Mouse (Mus musculus): ENCODE measurements around the gene Akap8l. TPM values are rescaled to one million over a fixed set of nuclear protein-coding genes. Genes with fewer than 3 reads are reported as not detected.

Gene Akap8l
- polyA plus RNA-seq, 1 experiment from 2014 or later = 79.0 TPM

GRCm38 (mm10) chr17:32327501-32327900 lies 22.9 kb downstream of the Akap8l start:
- no peak for DNase-seq (ENCODE audit: extremely low spot score, low spot score)
- H3K27me3 ChIP-seq (ENCODE audit: poor library complexity, severe bottlenecking) = no peaks in the 10 kb centered on the region
- no peak overlapping the region for H3K4me3 ChIP-seq
- H3K36me3 ChIP-seq (replicated peaks) = peaks cover 92% of the 10 kb centered on the region
- H3K9me3 ChIP-seq = no peaks in the 10 kb centered on the region
- H3K4me1 ChIP-seq = peaks cover 4% of the 10 kb centered on the region
- no peak overlapping the region for H3K27ac ChIP-seq

- Histone ChIP-seq H3K4me3 (peak overlapping the region; percentile 97; the same call in 1 of the 2 replicates), H3K9me3 (no peaks in the 10 kb centered on the region), H3K36me3 (replicated peaks) (peaks cover 64% of the 10 kb centered on the region), H3K27ac (no peak overlapping the region), H3K4me1 (peaks cover 34% of the 10 kb centered on the region), H3K27me3 (ENCODE audit: poor library complexity, severe bottlenecking) (no peaks in the 10 kb centered on the region)
- WGBS = 88% methylated on average over 1 of the region's 1 CpGs
- DNase-seq (ENCODE audit: extremely low spot score, low spot score) = no peak
Observed at GRCm38 (mm10) chr17:32322809-32323208, 27.6 kb downstream of the Akap8l start.

- WGBS = 32% methylated on average over 6 of the region's 6 CpGs
- Histone ChIP-seq H3K27ac (peak overlapping the region; percentile 95), H3K36me3 (replicated peaks) (peaks cover 65% of the 10 kb centered on the region), H3K9me3 (no peaks in the 10 kb centered on the region), H3K4me3 (peak overlapping the region; percentile 97), H3K27me3 (ENCODE audit: poor library complexity, severe bottlenecking) (no peaks in the 10 kb centered on the region), H3K4me1 (peaks cover 34% of the 10 kb centered on the region)
- no peak for DNase-seq (ENCODE audit: extremely low spot score, low spot score)
Observed at GRCm38 (mm10) chr17:32321836-32322235, 28.6 kb downstream of the Akap8l start.

GRCm38 (mm10) chr17:32321390-32321734 lies 29.0 kb downstream of the Akap8l start:
- Histone ChIP-seq H3K4me1 (peaks cover 34% of the 10 kb centered on the region), H3K27ac (peak overlapping the region; percentile 95), H3K36me3 (replicated peaks) (peaks cover 65% of the 10 kb centered on the region), H3K4me3 (peak overlapping the region; percentile 97), H3K9me3 (no peaks in the 10 kb centered on the region), H3K27me3 (ENCODE audit: poor library complexity, severe bottlenecking) (no peaks in the 10 kb centered on the region)
- WGBS = 0% methylated on average over 23 of the region's 23 CpGs
- no peak for DNase-seq (ENCODE audit: extremely low spot score, low spot score)

GRCm38 (mm10) chr17:32320597-32321389 lies 29.6 kb downstream of the Akap8l start, which contains the start of gene Akap8:
TSS of gene Akap8 (minus strand) at chr17:32321238.
- H3K36me3 ChIP-seq (replicated peaks) = peaks cover 65% of the 10 kb centered on the region
- H3K27me3 ChIP-seq (ENCODE audit: poor library complexity, severe bottlenecking) = no peaks in the 10 kb centered on the region
- WGBS = under 1% methylated on average over 83 of the region's 83 CpGs
- H3K4me3 ChIP-seq = peak within 1 kb of the TSS; percentile 97
- peak; percentile 99 for DNase-seq (ENCODE audit: extremely low spot score, low spot score)
- H3K9me3 ChIP-seq = no peaks in the 10 kb centered on the region
- peak within 1 kb of the TSS; percentile 95 for H3K27ac ChIP-seq
- peaks cover 34% of the 10 kb centered on the region for H3K4me1 ChIP-seq

GRCm38 (mm10) chr17:32319950-32320349 lies 30.5 kb downstream of the Akap8l start:
- Histone ChIP-seq H3K4me1 (peaks cover 34% of the 10 kb centered on the region), H3K9me3 (no peaks in the 10 kb centered on the region), H3K27me3 (ENCODE audit: poor library complexity, severe bottlenecking) (no peaks in the 10 kb centered on the region), H3K36me3 (replicated peaks) (peaks cover 65% of the 10 kb centered on the region), H3K4me3 (peak overlapping the region; percentile 97), H3K27ac (peak overlapping the region; percentile 95)
- DNase-seq (ENCODE audit: extremely low spot score, low spot score) = no peak
- 1% methylated on average over 7 of the region's 7 CpGs for whole genome bisulfite sequencing

GRCm38 (mm10) chr17:32317708-32318107 lies 32.7 kb downstream of the Akap8l start:
- Histone ChIP-seq H3K9me3 (no peaks in the 10 kb centered on the region), H3K36me3 (replicated peaks) (peaks cover 67% of the 10 kb centered on the region), H3K4me1 (peaks cover 31% of the 10 kb centered on the region), H3K27ac (no peak overlapping the region), H3K27me3 (ENCODE audit: poor library complexity, severe bottlenecking) (no peaks in the 10 kb centered on the region), H3K4me3 (no peak overlapping the region)
- no peak for DNase-seq (ENCODE audit: extremely low spot score, low spot score)
- WGBS = 88% methylated on average over 3 of the region's 3 CpGs

GRCm38 (mm10) chr17:32317032-32317431 lies 33.4 kb downstream of the Akap8l start:
- Histone ChIP-seq H3K27ac (no peak overlapping the region), H3K9me3 (no peaks in the 10 kb centered on the region), H3K36me3 (replicated peaks) (peaks cover 74% of the 10 kb centered on the region), H3K27me3 (ENCODE audit: poor library complexity, severe bottlenecking) (no peaks in the 10 kb centered on the region), H3K4me1 (peaks cover 25% of the 10 kb centered on the region), H3K4me3 (no peak overlapping the region)
- 95% methylated on average over 8 of the region's 8 CpGs for WGBS
- no peak for DNase-seq (ENCODE audit: extremely low spot score, low spot score)

- Histone ChIP-seq H3K4me3 (no peak overlapping the region), H3K4me1 (peaks cover 17% of the 10 kb centered on the region), H3K36me3 (replicated peaks) (peaks cover 88% of the 10 kb centered on the region), H3K27ac (no peak overlapping the region), H3K9me3 (no peaks in the 10 kb centered on the region), H3K27me3 (ENCODE audit: poor library complexity, severe bottlenecking) (no peaks in the 10 kb centered on the region)
- WGBS = 98% methylated on average over 5 of the region's 5 CpGs
- no peak for DNase-seq (ENCODE audit: extremely low spot score, low spot score)
Observed at GRCm38 (mm10) chr17:32315560-32315959, 34.8 kb downstream of the Akap8l start.

GRCm38 (mm10) chr17:32313892-32314291 lies 36.5 kb downstream of the Akap8l start:
- WGBS = 86% methylated on average over 5 of the region's 5 CpGs
- Histone ChIP-seq H3K9me3 (no peaks in the 10 kb centered on the region), H3K27ac (no peak overlapping the region), H3K27me3 (ENCODE audit: poor library complexity, severe bottlenecking) (no peaks in the 10 kb centered on the region), H3K4me3 (no peak overlapping the region), H3K36me3 (replicated peaks) (peaks cover 100% of the 10 kb centered on the region), H3K4me1 (peaks cover 6% of the 10 kb centered on the region)
- no peak for DNase-seq (ENCODE audit: extremely low spot score, low spot score)

- Histone ChIP-seq H3K27me3 (ENCODE audit: poor library complexity, severe bottlenecking) (no peaks in the 10 kb centered on the region), H3K27ac (no peak overlapping the region), H3K4me1 (no peaks in the 10 kb centered on the region), H3K36me3 (replicated peaks) (peaks cover 100% of the 10 kb centered on the region), H3K9me3 (no peaks in the 10 kb centered on the region), H3K4me3 (no peak overlapping the region)
- DNase-seq (ENCODE audit: extremely low spot score, low spot score) = no peak
- 97% methylated on average over 8 of the region's 8 CpGs for WGBS
Observed at GRCm38 (mm10) chr17:32312801-32313200, 37.6 kb downstream of the Akap8l start.

GRCm38 (mm10) chr17:32307963-32308362 lies 42.4 kb downstream of the Akap8l start:
- Histone ChIP-seq H3K27me3 (ENCODE audit: poor library complexity, severe bottlenecking) (no peaks in the 10 kb centered on the region), H3K9me3 (no peaks in the 10 kb centered on the region), H3K4me1 (no peaks in the 10 kb centered on the region), H3K36me3 (replicated peaks) (peaks cover 100% of the 10 kb centered on the region), H3K27ac (no peak overlapping the region), H3K4me3 (no peak overlapping the region)
- WGBS = 95% methylated on average over 4 of the region's 4 CpGs
- DNase-seq (ENCODE audit: extremely low spot score, low spot score) = no peak

GRCm38 (mm10) chr17:32298125-32298524 lies 52.3 kb downstream of the Akap8l start:
- 90% methylated on average over 1 of the region's 1 CpGs for WGBS
- peaks cover 15% of the 10 kb centered on the region for H3K36me3 ChIP-seq (replicated peaks)
- no peaks in the 10 kb centered on the region for H3K27me3 ChIP-seq (ENCODE audit: poor library complexity, severe bottlenecking)
- no peaks in the 10 kb centered on the region for H3K4me1 ChIP-seq
- DNase-seq (ENCODE audit: extremely low spot score, low spot score) = no peak
- no peak overlapping the region for H3K27ac ChIP-seq
- H3K4me3 ChIP-seq = no peak overlapping the region
- H3K9me3 ChIP-seq = no peaks in the 10 kb centered on the region

All from forebrain, embryonic 10.5 days (tissue).